15 mouse cellular contexts compared by ENCODE assay signal in the genomic region with DNA sequence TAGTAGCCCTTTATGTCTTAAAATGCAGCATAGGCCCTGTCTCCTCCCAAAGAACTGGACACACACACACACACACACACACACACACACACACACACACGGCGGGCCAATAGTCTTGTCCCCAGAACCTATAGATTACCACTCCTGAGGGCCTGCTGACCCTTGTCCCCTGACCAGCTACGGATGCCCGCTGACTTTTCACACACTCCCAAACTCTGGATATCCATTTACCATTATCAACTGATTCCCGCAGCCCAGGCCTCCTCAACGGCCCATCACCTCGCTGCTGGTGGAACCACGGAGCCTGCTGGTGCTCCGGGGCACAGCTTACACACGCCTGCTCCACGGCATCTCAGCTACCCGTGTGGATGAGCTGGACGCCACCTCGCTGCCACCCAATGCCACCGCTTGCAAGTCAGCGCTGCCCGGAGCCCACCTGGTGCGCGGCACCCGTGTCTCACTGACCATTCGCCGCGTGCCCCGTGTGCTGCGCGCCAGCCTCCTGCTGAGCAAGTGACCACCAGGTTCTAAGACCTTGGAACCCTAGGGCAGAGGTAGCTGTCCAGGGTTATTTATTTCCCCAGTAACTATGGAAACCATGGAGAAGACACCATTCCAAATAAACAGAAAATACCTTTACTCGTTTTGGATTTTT. TPM values are rescaled to one million over a fixed set of nuclear protein-coding genes. Genes with fewer than 3 reads are reported as not detected.
DNase-seq lines count a peak whose midpoint lies in the region; ATAC-seq and TF ChIP-seq lines count a peak whose summit lies in the region.
"Had no signal": no experiment of that assay in that cellular context is flagged by ENCODE, and none has a peak within 500 bp of the region (broad histone marks: within the 10 kb centered on the region; RNA-seq: fewer than 3 reads in every experiment).

No protein-coding gene starts in this region.

- no peak for TF ChIP-seq POLR2A in myocyte (IDR thresholded peaks at IDR 0.05; ENCODE audit: insufficient read length, low read depth)

- no peak for ATAC-seq in heart, embryonic 13.5 days (ENCODE audit: extremely low read depth, insufficient number of reproducible peaks, low FRiP score, low TSS enrichment)
- ATAC-seq: activated CD4-positive, CD25-positive, alpha-beta regulatory T cell, adult 4 months had no signal

- no peak overlapping the region for H3K27ac ChIP-seq in heart, embryonic 13.5 days (replicated peaks)
- peak overlapping the region; percentile 84 for H3K27ac ChIP-seq in limb, embryonic 10.5 days
- H3K27ac ChIP-seq: heart, adult 2 months; neural tube, embryonic 15.5 days had no signal

- DNase-seq in heart, adult 9 months (ENCODE audit: low spot score in 2 of 2) = no peak
- DNase-seq in kidney, adult 8-10 months = peak; percentile 76 to 80
- no peak for DNase-seq in limb, embryonic 10.5 days (ENCODE audit: low spot score)
- no peak for DNase-seq in urinary bladder, adult 18-20 months (ENCODE audit: low spot score in 2 of 2)
- no peak for DNase-seq in left cerebral cortex, postnatal 25 days (ENCODE audit: low spot score in 2 of 2)
- no peak for DNase-seq in right cerebral cortex, postnatal 10 days (ENCODE audit: low spot score in 2 of 2)
- DNase-seq: heart, adult 2 months; heart, postnatal 14 days had no signal

- 0 out of 2 replicates have a peak overlapping the region, but pooled peaks have one; percentile 14 for H3K9ac ChIP-seq in heart, embryonic 13.5 days

- H3K9me3 ChIP-seq in heart, embryonic 13.5 days = no peaks in the 10 kb centered on the region
- H3K9me3 ChIP-seq in limb, embryonic 10.5 days (replicated peaks) = no peaks in the 10 kb centered on the region
- H3K9me3 ChIP-seq: neural tube, embryonic 15.5 days had no signal

- intact Hi-C loops in left cerebral cortex, postnatal 25 days (cut with DNase I) = no loop called here

- no peaks in the 10 kb centered on the region for H3K27me3 ChIP-seq in heart, embryonic 13.5 days (replicated peaks)
- H3K27me3 ChIP-seq in limb, embryonic 10.5 days (ENCODE audit: low read depth, poor library complexity, severe bottlenecking) = no peaks in the 10 kb centered on the region
- H3K27me3 ChIP-seq in myocyte (ENCODE audit: control insufficient read depth, insufficient read depth, insufficient read length) = no peaks in the 10 kb centered on the region
- H3K27me3 ChIP-seq: neural tube, embryonic 15.5 days had no signal

- WGBS in heart, embryonic 13.5 days = 32% methylated on average over 27 of the region's 27 CpGs
- WGBS in limb, embryonic 10.5 days = 51% methylated on average over 27 of the region's 27 CpGs

- peaks cover 27% of the 10 kb centered on the region for H3K36me3 ChIP-seq in heart, embryonic 13.5 days
- peaks cover 67% of the 10 kb centered on the region for H3K36me3 ChIP-seq in limb, embryonic 10.5 days
- H3K36me3 ChIP-seq in myocyte (ENCODE audit: control insufficient read depth, insufficient read depth) = no peaks in the 10 kb centered on the region

- no peak overlapping the region for H3ac ChIP-seq in myocyte (ENCODE audit: control insufficient read depth, insufficient read length)

- peaks cover 24% of the 10 kb centered on the region for H3K4me1 ChIP-seq in heart, embryonic 13.5 days
- H3K4me1 ChIP-seq in limb, embryonic 10.5 days = peaks cover 45% of the 10 kb centered on the region

- H3K4me3 ChIP-seq in heart, embryonic 13.5 days = no peak overlapping the region
- H3K4me3 ChIP-seq in limb, embryonic 10.5 days = 0 out of 2 replicates have a peak overlapping the region, but pooled peaks have one; percentile 10
- no peak overlapping the region for H3K4me3 ChIP-seq in myocyte
- H3K4me3 ChIP-seq: heart, adult 2 months had no signal

- H3K79me2 ChIP-seq in myocyte (ENCODE audit: control insufficient read depth, insufficient read depth) = no peaks in the 10 kb centered on the region

- H3K4me2 ChIP-seq in heart, embryonic 13.5 days = 0 out of 2 replicates have a peak overlapping the region, but pooled peaks have one; percentile 16
- H3K4me2 ChIP-seq in myocyte (ENCODE audit: low read depth) = no peak overlapping the region
- H3K4me2 ChIP-seq: neural tube, embryonic 15.5 days had no signal

TF ChIP-seq in myocyte, 11 proteins besides CTCF, POLR2A, EP300 and RAD21:
- peak in 1 of 3 experiments; percentile 16 for TF ChIP-seq MYOG (IDR thresholded peaks at IDR 0.05; ENCODE audit: control insufficient read depth in 1 of 3, insufficient read depth in 1 of 3, insufficient read length in 2 of 3, low read depth in 2 of 3)
- peak; percentile 46 for TF ChIP-seq POLR2AphosphoS2 (IDR thresholded peaks at IDR 0.05; ENCODE audit: insufficient read length, low read depth)
- no peak for TF ChIP-seq REST (IDR thresholded peaks at IDR 0.05; ENCODE audit: insufficient read depth, insufficient read length)

RNA-seq across cellular contexts. Expression of a gene that starts 0.8 kb away (rescaled TPM):
- polyA plus RNA-seq in heart, embryonic 13.5 days (2015; fragmentation: Nextera tagmentation; extraction: Ambion mirVana) = 18.3 and 20.2 TPM in 2 replicates
- 52.9 and 92.3 TPM in 2 replicates for polyA plus RNA-seq in limb, embryonic 10.5 days (2016; fragmentation: Nextera tagmentation; extraction: Ambion mirVana)
- 1.2 TPM for polyA plus RNA-seq in myocyte (2012; fragmentation: generic; extraction: Trizol)
- 1 to 10 TPM; 8.4 to 8.7 TPM for total RNA-seq in left cerebral cortex, postnatal 25 days (2021)
- total RNA-seq: megakaryocyte-erythroid progenitor cell, adult 5-6 weeks had no signal

RNA-seq across cellular contexts. Expression of a gene that starts 5.3 kb away (rescaled TPM):
- 60.5 and 66.1 TPM in 2 replicates for polyA plus RNA-seq in heart, embryonic 13.5 days (2015; fragmentation: Nextera tagmentation; extraction: Ambion mirVana)
- polyA plus RNA-seq in limb, embryonic 10.5 days (2016; fragmentation: Nextera tagmentation; extraction: Ambion mirVana) = 93.3 and 107 TPM in 2 replicates
- 33.9 TPM for polyA plus RNA-seq in myocyte (2012; fragmentation: generic; extraction: Trizol)
- 10 to 100 TPM; 63.6 to 64.4 TPM for total RNA-seq in left cerebral cortex, postnatal 25 days (2021)

RNA-seq across cellular contexts. Expression of a gene that starts 7.7 kb away (rescaled TPM):
- 2.5 and 3.3 TPM in 2 replicates for polyA plus RNA-seq in heart, embryonic 13.5 days (2015; fragmentation: Nextera tagmentation; extraction: Ambion mirVana)
- polyA plus RNA-seq in limb, embryonic 10.5 days (2016; fragmentation: Nextera tagmentation; extraction: Ambion mirVana) = 2.1 and 4.2 TPM in 2 replicates
- 4.0 TPM for polyA plus RNA-seq in myocyte (2012; fragmentation: generic; extraction: Trizol)
- under 1 TPM; 0.32 to 0.55 TPM for total RNA-seq in left cerebral cortex, postnatal 25 days (2021)
- total RNA-seq: megakaryocyte-erythroid progenitor cell, adult 5-6 weeks had no signal
- polyA plus RNA-seq: activated CD4-positive, CD25-positive, alpha-beta regulatory T cell, adult 4 months; lung, postnatal 0 days; neural tube, embryonic 15.5 days had no signal

RNA-seq across cellular contexts. Expression of a gene that starts 9.9 kb away (rescaled TPM):
- polyA plus RNA-seq in heart, embryonic 13.5 days (2015; fragmentation: Nextera tagmentation; extraction: Ambion mirVana) = 14.6 and 15.1 TPM in 2 replicates
- 18.3 and 18.4 TPM in 2 replicates for polyA plus RNA-seq in limb, embryonic 10.5 days (2016; fragmentation: Nextera tagmentation; extraction: Ambion mirVana)
- polyA plus RNA-seq in myocyte (2012; fragmentation: generic; extraction: Trizol) = 13.6 TPM
- 1 to 10 TPM; 7.2 to 7.8 TPM for total RNA-seq in left cerebral cortex, postnatal 25 days (2021)

RNA-seq across cellular contexts. Expression of a gene that starts 22.3 kb away (rescaled TPM):
- 10.2 and 14.9 TPM in 2 replicates for polyA plus RNA-seq in heart, embryonic 13.5 days (2015; fragmentation: Nextera tagmentation; extraction: Ambion mirVana)
- polyA plus RNA-seq in limb, embryonic 10.5 days (2016; fragmentation: Nextera tagmentation; extraction: Ambion mirVana) = 37.8 and 51.7 TPM in 2 replicates
- polyA plus RNA-seq in myocyte (2012; fragmentation: generic; extraction: Trizol) = 19.4 TPM
- 100 to 1,000 TPM; 467 to 489 TPM for total RNA-seq in left cerebral cortex, postnatal 25 days (2021)
- total RNA-seq: megakaryocyte-erythroid progenitor cell, adult 5-6 weeks; monocyte, adult 5-6 weeks had no signal

Comparison
In these comparisons a context has a peak if more than half of its experiments do, and no peak if none do; other contexts are left out.
1. DNase-seq: peak in kidney, adult 8-10 months (2 of 2); none in heart, adult 9 months (0 of 2), limb, embryonic 10.5 days (single experiment), urinary bladder, adult 18-20 months (0 of 2), left cerebral cortex, postnatal 25 days (0 of 2) and right cerebral cortex, postnatal 10 days (0 of 2).